9 mouse cellular contexts compared by ENCODE assay signal in the genomic region with DNA sequence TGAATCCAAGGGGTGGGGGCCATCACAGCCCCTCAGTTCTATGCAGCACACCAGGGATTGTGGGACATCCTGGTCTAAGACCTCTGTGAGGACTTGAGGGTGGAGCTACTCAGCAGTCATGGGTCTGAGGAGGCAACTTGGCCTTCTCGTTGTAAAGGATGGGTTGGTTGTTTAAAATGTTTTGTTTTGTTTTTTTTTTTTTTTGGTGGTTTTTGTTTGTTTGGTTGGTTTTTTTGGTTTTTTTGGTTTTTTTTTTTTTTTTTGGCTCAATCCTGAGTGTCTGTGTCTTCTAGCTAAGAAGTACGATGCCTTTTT. TPM values are rescaled to one million over a fixed set of nuclear protein-coding genes. Genes with fewer than 3 reads are reported as not detected.
DNase-seq lines count a peak whose midpoint lies in the region; ATAC-seq lines count a peak whose summit lies in the region.
"Had no signal": no experiment of that assay in that cellular context is flagged by ENCODE, and none has a peak within 500 bp of the region (broad histone marks: within the 10 kb centered on the region; RNA-seq: fewer than 3 reads in every experiment).

No protein-coding gene starts in this region.

- 51% methylated on average over 2 of the region's 2 CpGs for WGBS in heart, embryonic 12.5 days
- 55% methylated on average over 2 of the region's 2 CpGs for WGBS in hindbrain, embryonic 14.5 days
- WGBS in midbrain, embryonic 12.5 days: 66% methylated on average over 2 of the region's 2 CpGs

- H3K27me3 ChIP-seq in heart, embryonic 12.5 days (replicated peaks): no peaks in the 10 kb centered on the region
- H3K27me3 ChIP-seq in hindbrain, embryonic 14.5 days (ENCODE audit: control insufficient read depth, insufficient read depth, low read length): no peaks in the 10 kb centered on the region
- H3K27me3 ChIP-seq in midbrain, embryonic 12.5 days: no peaks in the 10 kb centered on the region

- no peak overlapping the region for H3K27ac ChIP-seq in heart, embryonic 12.5 days (ENCODE audit: poor library complexity, severe bottlenecking)
- H3K27ac ChIP-seq in hindbrain, embryonic 14.5 days: no peak overlapping the region
- H3K27ac ChIP-seq in midbrain, embryonic 12.5 days (replicated peaks): no peak overlapping the region

- H3K4me3 ChIP-seq in heart, embryonic 12.5 days: peak overlapping the region; percentile 98
- H3K4me3 ChIP-seq in hindbrain, embryonic 14.5 days (replicated peaks; ENCODE audit: low read length): peak overlapping the region; percentile 89
- H3K4me3 ChIP-seq in midbrain, embryonic 12.5 days: peak overlapping the region; percentile 62

- peaks cover 58% of the 10 kb centered on the region for H3K36me3 ChIP-seq in heart, embryonic 12.5 days
- peaks cover 22% of the 10 kb centered on the region for H3K36me3 ChIP-seq in hindbrain, embryonic 14.5 days (replicated peaks; ENCODE audit: control insufficient read depth, insufficient read depth)
- H3K36me3 ChIP-seq in midbrain, embryonic 12.5 days: peaks cover 22% of the 10 kb centered on the region

- peak overlapping the region; percentile 83 for H3K4me2 ChIP-seq in heart, embryonic 12.5 days
- H3K4me2 ChIP-seq in hindbrain, embryonic 14.5 days (replicated peaks): peak overlapping the region; percentile 98
- peak overlapping the region; percentile 72 for H3K4me2 ChIP-seq in midbrain, embryonic 12.5 days (replicated peaks)

- ATAC-seq in heart, embryonic 12.5 days (ENCODE audit: insufficient number of reproducible peaks, low FRiP score): no peak
- no peak for ATAC-seq in hindbrain, embryonic 14.5 days (ENCODE audit: low FRiP score)
- no peak for ATAC-seq in midbrain, embryonic 12.5 days (ENCODE audit: low FRiP score, low read depth)
- no peak for ATAC-seq in activated CD4-positive, CD25-positive, alpha-beta regulatory T cell, adult 4 months

- no peaks in the 10 kb centered on the region for H3K9me3 ChIP-seq in heart, embryonic 12.5 days (replicated peaks)
- H3K9me3 ChIP-seq in hindbrain, embryonic 14.5 days (ENCODE audit: control insufficient read depth, low read length): no peaks in the 10 kb centered on the region
- H3K9me3 ChIP-seq in midbrain, embryonic 12.5 days: no peaks in the 10 kb centered on the region

- H3K4me1 ChIP-seq in heart, embryonic 12.5 days (replicated peaks): peaks cover 56% of the 10 kb centered on the region
- H3K4me1 ChIP-seq in hindbrain, embryonic 14.5 days (replicated peaks; ENCODE audit: control insufficient read depth, insufficient read depth, low read length): peaks cover 24% of the 10 kb centered on the region
- H3K4me1 ChIP-seq in midbrain, embryonic 12.5 days: peaks cover 34% of the 10 kb centered on the region

- H3K9ac ChIP-seq in heart, embryonic 12.5 days: peak overlapping the region; percentile 100
- H3K9ac ChIP-seq in hindbrain, embryonic 14.5 days: peak overlapping the region; percentile 99
- H3K9ac ChIP-seq in midbrain, embryonic 12.5 days (replicated peaks): peak overlapping the region; percentile 99

- DNase-seq in heart, adult 11 months: no peak
- DNase-seq in NIH3T3 (ENCODE audit: low read depth): peak; percentile 54
- DNase-seq in hindbrain, embryonic 14.5 days (ENCODE audit: low spot score): no peak
- DNase-seq in thymus, postnatal 25 days: no peak
- DNase-seq in B cell, adult 2 months: no peak
- DNase-seq: thymus, adult 2 months had no signal

RNA-seq across cellular contexts. Expression of gene Rpl10a, which starts 1.9 kb away (rescaled TPM):
- polyA plus RNA-seq in heart, embryonic 12.5 days (2016; fragmentation: Nextera tagmentation; extraction: Ambion mirVana): 301 and 344 TPM in 2 replicates
- polyA plus RNA-seq in hindbrain, embryonic 14.5 days (2014; fragmentation: Nextera tagmentation; extraction: Ambion mirVana): 370 and 441 TPM in 2 replicates
- polyA plus RNA-seq in midbrain, embryonic 12.5 days (2016; fragmentation: Nextera tagmentation; extraction: Ambion mirVana): 329 and 373 TPM in 2 replicates
- 1,000 to 10,000 TPM in 1 of 2 experiments, 100 to 1,000 TPM in 1; 852 to 1,030 TPM for polyA plus RNA-seq in activated CD4-positive, CD25-positive, alpha-beta regulatory T cell, adult 4 months (2017; shearing (Covaris generic))

RNA-seq across cellular contexts. Expression of gene Fance, which starts 16.9 kb away (rescaled TPM):
- 21.8 and 23.0 TPM in 2 replicates for polyA plus RNA-seq in heart, embryonic 12.5 days (2016; fragmentation: Nextera tagmentation; extraction: Ambion mirVana)
- 22.0 and 22.6 TPM in 2 replicates for polyA plus RNA-seq in hindbrain, embryonic 14.5 days (2014; fragmentation: Nextera tagmentation; extraction: Ambion mirVana)
- polyA plus RNA-seq in midbrain, embryonic 12.5 days (2016; fragmentation: Nextera tagmentation; extraction: Ambion mirVana): 28.5 and 30.5 TPM in 2 replicates
- polyA plus RNA-seq in activated CD4-positive, CD25-positive, alpha-beta regulatory T cell, adult 4 months (2017; shearing (Covaris generic)): 1 to 10 TPM; 3.4 to 6.4 TPM

RNA-seq across cellular contexts. Expression of gene Tead3, which starts 20.4 kb away (rescaled TPM):
- polyA plus RNA-seq in heart, embryonic 12.5 days (2016; fragmentation: Nextera tagmentation; extraction: Ambion mirVana): 7.9 and 8.1 TPM in 2 replicates
- 1.3 and 1.4 TPM in 2 replicates for polyA plus RNA-seq in hindbrain, embryonic 14.5 days (2014; fragmentation: Nextera tagmentation; extraction: Ambion mirVana)
- polyA plus RNA-seq in midbrain, embryonic 12.5 days (2016; fragmentation: Nextera tagmentation; extraction: Ambion mirVana): 5.2 and 5.7 TPM in 2 replicates
- not detected for polyA plus RNA-seq in activated CD4-positive, CD25-positive, alpha-beta regulatory T cell, adult 4 months (2017; shearing (Covaris generic))

RNA-seq across cellular contexts. Expression of gene Tulp1, which starts 34.8 kb away (rescaled TPM):
- 3.7 and 4.6 TPM in 2 replicates for polyA plus RNA-seq in heart, embryonic 12.5 days (2016; fragmentation: Nextera tagmentation; extraction: Ambion mirVana)
- polyA plus RNA-seq in hindbrain, embryonic 14.5 days (2014; fragmentation: Nextera tagmentation; extraction: Ambion mirVana): 1.2 and 1.7 TPM in 2 replicates
- 4.9 and 5.1 TPM in 2 replicates for polyA plus RNA-seq in midbrain, embryonic 12.5 days (2016; fragmentation: Nextera tagmentation; extraction: Ambion mirVana)
- not detected for polyA plus RNA-seq in activated CD4-positive, CD25-positive, alpha-beta regulatory T cell, adult 4 months (2017; shearing (Covaris generic))
